In genomic region chr2:103450267-103450666, GRCm38 (mm10) we compare ENCODE assay signal across 21 mouse cellular contexts. TPM values are rescaled to one million over a fixed set of nuclear protein-coding genes. Genes with fewer than 3 reads are reported as not detected.
"Had no signal": no experiment of that assay in that cellular context is flagged by ENCODE, and none has a peak within 500 bp of the region (broad histone marks: within the 10 kb centered on the region; RNA-seq: fewer than 3 reads in every experiment).

No protein-coding gene starts in this region.

- DNase-seq: retina, postnatal 1 day; right cerebral cortex, adult 18-20 months; right cerebral cortex, postnatal 14 days; right cerebral cortex, postnatal 25 days; right cerebral cortex, postnatal 4 days; spleen, adult 18-20 months; thymus, adult 18-20 months; thymus, adult 2 months; thymus, postnatal 14 days; thymus, postnatal 25 days; thymus, postnatal 36 days; thymus, postnatal 4 days had no signal

- H3K27ac ChIP-seq: neural tube, embryonic 13.5 days; neural tube, embryonic 15.5 days; stomach, embryonic 15.5 days; stomach, postnatal 0 days had no signal

- H3K9me3 ChIP-seq: neural tube, embryonic 13.5 days; neural tube, embryonic 15.5 days; stomach, embryonic 15.5 days had no signal

- H3K9ac ChIP-seq: neural tube, embryonic 13.5 days; neural tube, embryonic 15.5 days; stomach, embryonic 15.5 days had no signal

- H3K4me2 ChIP-seq: neural tube, embryonic 13.5 days; neural tube, embryonic 15.5 days; stomach, embryonic 15.5 days had no signal

- H3K4me1 ChIP-seq: neural tube, embryonic 13.5 days; neural tube, embryonic 15.5 days; stomach, embryonic 15.5 days had no signal

- H3K27me3 ChIP-seq: neural tube, embryonic 13.5 days; neural tube, embryonic 15.5 days; stomach, embryonic 15.5 days had no signal

- H3K4me3 ChIP-seq: neural tube, embryonic 13.5 days; neural tube, embryonic 15.5 days; stomach, embryonic 15.5 days had no signal

RNA-seq across cellular contexts. Expression of gene Elf5, which starts 38.8 kb away (rescaled TPM):
- total RNA-seq: neutrophil, adult 5-6 weeks had no signal
- polyA plus RNA-seq: neural tube, embryonic 13.5 days; neural tube, embryonic 14.5 days; neural tube, embryonic 15.5 days; small intestine, adult 2 months; spleen, adult 2 months; testis, adult 2 months had no signal
